Mouse (Mus musculus) hindbrain, embryonic 16.5 days (tissue): Measurements from ENCODE around the gene Hadh. TPM values are rescaled to one million over a fixed set of nuclear protein-coding genes. Genes with fewer than 3 reads are reported as not detected.
A peak's percentile ranks its signal among the peaks of the same experiment; 100 is the strongest.

Experiments used
- ATAC-seq: fragments of 200-750 bp; cut with Nextera tagmentation; 2 replicates; pipeline ENCODE4 v1.8.0; 2017; ENCODE audit warnings: moderate TSS enrichment, moderate library complexity
- H3K27ac ChIP-seq: fragments of 300-500 bp; sonication (generic); 2 replicates; pipeline ENCODE4 v1.5.1; 2014; ENCODE audit warnings: low read depth, mild to moderate bottlenecking, control low read depth, low read length, moderate library complexity
- H3K27me3 ChIP-seq: fragments of 300-500 bp; sonication (generic); replicated peaks from 2 replicates; pipeline ENCODE4 v1.6.1; 2014; ENCODE audit warnings: low read length; ENCODE audit not compliant: control insufficient read depth, insufficient read depth
- H3K36me3 ChIP-seq: fragments of 300-500 bp; sonication (generic); 2 replicates; pipeline ENCODE4 v1.6.1; 2014; ENCODE audit warnings: mild to moderate bottlenecking, low read length, moderate library complexity, mixed read lengths; ENCODE audit not compliant: control insufficient read depth, insufficient read depth
- H3K4me1 ChIP-seq: fragments of 300-500 bp; sonication (generic); 2 replicates; pipeline ENCODE4 v1.6.1; 2014; ENCODE audit warnings: low read depth, low read length; ENCODE audit not compliant: control insufficient read depth, insufficient read depth
- H3K4me2 ChIP-seq: fragments of 300-500 bp; sonication (generic); 2 replicates; pipeline ENCODE4 v1.6.1; 2014; ENCODE audit warnings: mild to moderate bottlenecking, low read length, control low read depth, moderate library complexity
- H3K4me3 ChIP-seq: fragments of 300-500 bp; sonication (generic); 2 replicates; pipeline ENCODE4 v1.5.1; 2014; ENCODE audit warnings: mild to moderate bottlenecking, low read length, control low read depth, moderate library complexity
- H3K9ac ChIP-seq: fragments of 300-500 bp; sonication (generic); 2 replicates; pipeline ENCODE4 v1.6.1; 2014; ENCODE audit warnings: low read depth, mild to moderate bottlenecking, control low read depth, low read length, moderate library complexity
- H3K9me3 ChIP-seq: fragments of 300-500 bp; sonication (generic); 2 replicates; pipeline ENCODE4 v1.6.1; 2014; ENCODE audit warnings: mild to moderate bottlenecking, low read length, moderate library complexity; ENCODE audit not compliant: control insufficient read depth
- WGBS: fragments of 180-500 bp; shearing (Covaris S2); extraction: QIAGEN DNeasy Blood & Tissue Kit; methylation state at CpG from one replicate; pipeline ENCODE4 v1.1.7; 2014; 5-methylcytosine and 5-hydroxymethylcytosine counted together
- polyA plus RNA-seq: library from polyadenylated mRNA; unstranded; fragments of >200 nt; fragmentation: Nextera tagmentation; extraction: Ambion mirVana; gene quantifications from 2 replicates; pipeline ENCODE4 v1.2.1, GENCODE M21; 2015

Gene Hadh
- polyA plus RNA-seq, 1 experiment from 2014 or later, result 26.1 TPM

DNA sequence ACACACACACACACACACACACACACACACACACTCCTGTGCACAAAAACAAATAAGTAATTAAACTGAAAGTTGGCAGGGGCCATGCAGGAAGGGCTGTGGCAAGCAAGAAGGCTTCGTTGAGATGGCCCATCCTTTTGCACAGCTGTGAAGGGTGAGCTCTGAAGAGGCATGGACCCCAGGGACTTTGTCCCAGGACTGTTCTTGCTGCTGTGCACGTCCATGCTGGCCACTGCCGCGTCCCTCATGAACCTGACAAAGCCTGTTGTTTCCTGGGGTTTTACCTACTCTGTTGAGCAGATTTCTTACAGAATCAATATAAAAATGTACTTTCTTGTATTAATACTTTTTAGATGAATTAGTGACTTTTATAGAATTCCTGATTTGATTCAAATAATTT lies 20.0 kb upstream of the Hadh start:
- Histone ChIP-seq H3K36me3 (peaks cover 6% of the 10 kb centered on the region; the same call in 1 of the 2 replicates), H3K9me3 (no peaks in the 10 kb centered on the region), H3K9ac (no peak overlapping the region), H3K4me1 (no peaks in the 10 kb centered on the region), H3K27me3 (no peaks in the 10 kb centered on the region), H3K4me2 (no peak overlapping the region), H3K4me3 (no peak overlapping the region), H3K27ac (no peak overlapping the region)
- ATAC-seq, result no peak
- WGBS, result 92% methylated on average over 4 of the region's 4 CpGs

DNA sequence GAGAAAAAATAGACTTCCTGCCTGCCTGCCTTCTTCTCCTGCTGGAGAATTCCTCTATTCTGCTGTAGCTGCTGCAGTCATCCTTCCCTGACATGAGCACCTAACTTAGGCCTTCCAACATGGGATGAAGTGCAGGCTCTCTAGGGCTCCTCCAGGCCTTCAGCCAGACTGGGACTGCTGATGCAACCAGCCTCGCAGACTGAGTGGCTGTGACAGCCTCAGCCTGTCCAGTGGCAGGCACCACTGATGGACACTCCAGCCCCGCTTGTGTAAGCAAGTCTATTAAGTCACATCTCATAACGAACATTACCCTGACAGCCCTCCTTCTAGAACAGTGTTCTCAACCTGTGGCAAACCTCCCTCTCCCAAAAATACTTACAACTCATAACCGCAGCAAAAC lies 2.2 kb upstream of the Hadh start:
- Histone ChIP-seq H3K4me2 (no peak overlapping the region), H3K36me3 (no peaks in the 10 kb centered on the region), H3K9ac (no peak overlapping the region), H3K27me3 (no peaks in the 10 kb centered on the region), H3K4me1 (peaks cover 10% of the 10 kb centered on the region), H3K4me3 (no peak overlapping the region), H3K9me3 (no peaks in the 10 kb centered on the region), H3K27ac (no peak overlapping the region)
- WGBS, result 94% methylated on average over 4 of the region's 4 CpGs
- no peak for ATAC-seq

DNA sequence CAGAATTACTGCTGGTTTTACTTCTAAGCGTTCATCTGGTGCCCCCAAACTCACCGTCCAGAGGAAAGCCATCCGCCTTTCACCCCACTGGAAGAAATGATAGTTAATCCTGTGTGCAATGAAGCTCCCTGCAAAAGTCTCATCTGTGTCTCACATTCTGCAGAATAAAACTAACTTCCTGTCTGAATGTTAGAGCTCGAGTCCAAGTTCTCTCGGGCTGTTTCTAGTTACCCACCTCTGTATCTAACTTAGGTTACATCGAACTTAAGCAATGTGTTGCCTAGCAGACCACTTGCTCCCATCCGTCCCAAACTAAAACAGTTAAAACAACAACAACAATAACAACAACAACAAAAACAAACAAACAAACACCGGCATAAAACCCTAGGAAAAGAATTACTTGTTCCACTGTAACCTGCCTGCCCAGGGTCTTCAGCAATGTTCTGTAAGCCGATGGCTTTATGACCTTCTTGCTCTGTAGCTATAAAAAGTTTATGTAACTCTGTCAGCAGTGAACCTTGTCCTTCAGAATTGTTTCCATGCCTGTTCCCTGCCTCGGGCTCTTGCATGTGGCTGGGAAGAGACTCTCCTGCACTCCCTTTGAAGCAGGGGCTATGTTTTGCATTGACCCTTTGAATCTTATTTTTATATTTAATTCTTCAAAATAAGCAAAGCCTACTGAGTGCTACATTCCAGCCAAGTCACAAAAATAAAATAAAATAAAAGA lies 636 bp upstream of the Hadh start:
- Histone ChIP-seq H3K27ac (no peak overlapping the region), H3K9me3 (no peaks in the 10 kb centered on the region), H3K36me3 (no peaks in the 10 kb centered on the region), H3K27me3 (no peaks in the 10 kb centered on the region), H3K4me2 (peak overlapping the region; percentile 87), H3K4me1 (peaks cover 10% of the 10 kb centered on the region), H3K9ac (peak overlapping the region; percentile 56), H3K4me3 (peak overlapping the region; percentile 57)
- no peak for ATAC-seq
- WGBS, result 64% methylated on average over 10 of the region's 10 CpGs

DNA sequence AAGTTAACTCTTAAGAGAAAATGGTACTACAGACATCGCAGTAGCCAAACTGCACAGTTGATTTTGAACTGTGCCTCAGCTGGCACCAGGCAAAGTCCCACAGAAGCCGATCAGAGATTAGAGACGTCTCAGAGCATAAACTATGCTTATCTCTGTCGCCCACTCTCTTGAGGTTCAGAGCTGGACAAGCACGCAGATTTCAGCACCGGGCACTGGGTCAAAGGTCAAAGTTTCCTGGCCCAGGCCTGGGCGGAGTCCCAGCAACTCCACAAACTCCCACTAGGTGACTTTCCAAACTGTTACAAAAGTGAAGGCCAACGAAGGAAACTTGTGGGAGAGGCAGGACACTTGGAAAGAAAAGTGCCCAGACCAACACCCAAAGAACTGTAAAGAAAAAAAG lies 744 bp downstream of the Hadh start:
- Histone ChIP-seq H3K9ac (peak overlapping the region; percentile 56; the same call in 1 of the 2 replicates), H3K9me3 (no peaks in the 10 kb centered on the region), H3K27ac (no peak overlapping the region), H3K4me3 (peak overlapping the region; percentile 57), H3K27me3 (no peaks in the 10 kb centered on the region), H3K36me3 (no peaks in the 10 kb centered on the region), H3K4me1 (peaks cover 10% of the 10 kb centered on the region), H3K4me2 (peak overlapping the region; percentile 87)
- ATAC-seq, result no peak
- 10% methylated on average over 8 of the region's 8 CpGs for WGBS

DNA sequence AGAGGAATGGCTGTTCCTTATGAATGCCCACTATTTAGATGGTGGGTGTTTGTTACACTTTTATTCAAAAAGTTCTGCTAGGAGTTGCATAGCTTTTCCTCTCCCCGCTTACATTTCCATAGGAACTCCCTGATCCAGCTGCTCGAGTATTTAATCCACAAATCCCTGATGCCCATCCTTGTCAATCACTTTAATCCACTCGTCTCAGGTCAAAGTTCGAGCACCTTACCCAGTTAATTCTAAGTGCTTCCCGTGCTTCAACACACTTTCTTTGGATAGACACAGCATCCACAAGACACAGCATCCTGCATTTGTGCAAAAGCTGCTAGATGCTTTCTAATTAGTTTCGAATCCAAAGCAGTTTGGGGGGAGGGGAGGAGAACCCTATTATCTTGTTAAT lies 1.5 kb downstream of the Hadh start:
- H3K27ac ChIP-seq, result no peak overlapping the region
- H3K27me3 ChIP-seq, result no peaks in the 10 kb centered on the region
- no peak overlapping the region for H3K4me3 ChIP-seq
- no peaks in the 10 kb centered on the region for H3K9me3 ChIP-seq
- no peaks in the 10 kb centered on the region for H3K36me3 ChIP-seq
- H3K9ac ChIP-seq, result no peak overlapping the region
- peaks cover 10% of the 10 kb centered on the region for H3K4me1 ChIP-seq
- no peak for ATAC-seq
- WGBS, result 42% methylated on average over 6 of the region's 6 CpGs
- H3K4me2 ChIP-seq, result no peak overlapping the region

DNA sequence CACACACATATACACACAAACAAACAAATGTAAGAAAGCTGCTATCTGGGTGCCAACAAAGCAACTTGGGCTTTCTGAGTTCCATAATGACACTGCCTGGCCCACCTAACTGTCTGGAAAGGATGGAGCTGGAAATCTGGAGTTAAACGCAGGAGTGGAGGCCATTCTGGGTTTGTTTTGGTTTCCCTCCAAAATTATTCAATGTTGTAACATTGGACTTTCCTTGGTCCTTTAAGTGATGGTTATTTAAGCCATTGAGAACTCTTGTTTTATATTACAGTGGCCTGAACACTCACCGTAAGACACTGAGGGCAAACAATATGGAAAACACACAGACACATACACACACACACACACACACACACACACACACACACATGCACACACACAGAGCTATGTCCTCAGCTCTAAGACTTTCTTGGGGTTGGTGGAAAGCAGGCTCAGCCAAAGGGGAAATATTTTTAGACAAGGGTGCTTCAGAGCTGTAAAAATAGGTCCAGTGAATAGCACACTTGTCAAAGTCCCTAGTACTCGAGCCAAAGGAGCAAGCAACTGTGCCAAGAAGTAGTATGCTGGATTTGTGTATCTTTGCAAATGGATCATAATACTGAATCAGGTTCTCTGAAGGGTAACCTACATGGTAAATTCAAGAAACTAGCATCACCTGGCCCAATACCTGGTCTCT lies 5.4 kb downstream of the Hadh start:
- Histone ChIP-seq H3K4me1 (peaks cover 8% of the 10 kb centered on the region), H3K4me3 (no peak overlapping the region), H3K36me3 (no peaks in the 10 kb centered on the region), H3K9me3 (no peaks in the 10 kb centered on the region), H3K9ac (no peak overlapping the region), H3K27me3 (no peaks in the 10 kb centered on the region), H3K27ac (no peak overlapping the region), H3K4me2 (no peak overlapping the region)
- no peak for ATAC-seq
- WGBS, result 88% methylated on average over 3 of the region's 3 CpGs

DNA sequence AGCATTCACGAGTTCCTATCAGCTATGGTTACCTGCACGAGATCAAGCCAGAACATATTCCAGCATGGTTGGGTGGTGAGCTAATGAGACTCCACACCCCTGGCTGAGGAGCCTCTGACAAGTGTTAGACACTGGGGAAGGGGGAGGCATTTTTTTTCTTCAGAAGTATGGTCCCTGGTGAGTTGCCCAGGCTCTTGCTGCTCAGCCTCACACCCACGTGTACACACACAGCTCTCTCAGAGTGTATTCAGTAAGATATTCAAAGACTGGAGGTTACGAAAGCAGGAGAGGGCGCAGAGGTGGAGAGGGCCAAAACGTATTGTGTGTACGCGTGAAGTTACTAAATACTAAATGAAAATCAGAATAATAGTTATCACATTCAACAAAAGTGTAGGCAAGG lies 6.4 kb downstream of the Hadh start:
- no peak for ATAC-seq
- 92% methylated on average over 8 of the region's 8 CpGs for WGBS

DNA sequence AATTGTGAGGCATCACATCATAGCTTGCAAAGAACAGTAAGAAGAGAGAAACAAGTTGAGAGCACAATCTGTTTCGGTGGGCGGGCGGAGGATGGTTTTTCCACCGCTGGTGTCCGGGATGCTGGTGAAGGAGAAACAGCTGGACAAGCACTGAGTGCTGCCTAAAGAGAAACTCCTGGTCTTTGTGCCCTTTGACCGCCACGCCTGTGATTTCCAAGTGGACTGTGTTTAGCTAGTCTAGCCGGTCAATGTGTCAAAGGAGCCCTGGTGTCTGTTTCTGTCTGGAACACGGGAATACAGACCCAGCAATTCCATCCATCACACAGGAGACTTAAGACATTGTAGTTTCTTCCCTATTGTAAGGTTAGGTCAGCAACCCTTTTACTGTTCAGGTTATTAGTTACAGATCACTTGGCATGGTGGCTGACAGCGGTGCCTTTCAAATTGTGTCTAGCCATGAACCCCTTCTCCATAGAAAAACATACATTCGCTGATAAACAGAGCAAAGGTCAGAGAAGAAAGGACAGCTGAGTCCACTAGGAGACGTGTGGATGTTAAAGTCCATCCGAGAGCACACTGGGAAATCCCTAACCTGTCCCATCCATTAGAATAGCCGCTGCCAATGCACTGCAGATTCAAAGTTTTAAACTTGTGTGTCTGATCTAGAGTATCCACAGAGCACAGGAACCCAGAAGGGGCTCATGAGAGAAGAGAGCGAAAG lies 8.0 kb downstream of the Hadh start:
- no peak overlapping the region for H3K9ac ChIP-seq
- H3K27me3 ChIP-seq, result no peaks in the 10 kb centered on the region
- H3K4me3 ChIP-seq, result no peak overlapping the region
- H3K4me1 ChIP-seq, result no peaks in the 10 kb centered on the region
- H3K4me2 ChIP-seq, result no peak overlapping the region
- no peak overlapping the region for H3K27ac ChIP-seq
- ATAC-seq, result no peak
- no peaks in the 10 kb centered on the region for H3K36me3 ChIP-seq
- H3K9me3 ChIP-seq, result 0 out of 2 replicates have a peak, but pooled peaks cover 2% of the 10 kb centered on the region
- 46% methylated on average over 15 of the region's 15 CpGs for WGBS

More for the DNA sequence above, 6.4 kb downstream of the Hadh start:
- Histone ChIP-seq H3K9me3 (0 out of 2 replicates have a peak, but pooled peaks cover 2% of the 10 kb centered on the region), H3K4me1 (no peaks in the 10 kb centered on the region; the same call in 1 of the 2 replicates), H3K27ac (no peak overlapping the region), H3K4me3 (no peak overlapping the region), H3K27me3 (no peaks in the 10 kb centered on the region), H3K4me2 (no peak overlapping the region), H3K9ac (no peak overlapping the region), H3K36me3 (no peaks in the 10 kb centered on the region)

DNA sequence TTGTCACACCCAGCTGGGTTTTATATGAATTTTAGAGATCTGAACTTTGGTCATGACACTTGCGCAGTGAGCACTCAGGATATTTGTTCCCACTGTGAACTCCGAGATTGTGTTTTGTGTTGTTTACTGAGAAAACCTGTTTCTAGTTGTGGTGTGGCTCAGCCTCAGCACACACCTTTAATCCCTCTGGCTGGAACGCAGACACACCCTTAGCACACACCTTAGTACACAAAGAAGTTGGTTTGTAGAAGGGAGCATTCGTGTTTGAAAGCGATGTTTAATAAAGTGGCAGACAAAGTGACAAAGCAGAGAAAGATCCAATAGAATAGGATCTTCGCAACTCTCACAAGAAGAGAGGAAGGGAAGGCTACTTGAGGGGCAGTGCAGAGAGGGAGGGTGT lies 11.5 kb downstream of the Hadh start:
- no peak for ATAC-seq
- WGBS, result 97% methylated on average over 6 of the region's 6 CpGs

More for the DNA sequence above, 11.5 kb downstream of the Hadh start:
- Histone ChIP-seq H3K27me3 (no peaks in the 10 kb centered on the region), H3K9ac (no peak overlapping the region), H3K4me1 (no peaks in the 10 kb centered on the region), H3K36me3 (no peaks in the 10 kb centered on the region), H3K9me3 (0 out of 2 replicates have a peak, but pooled peaks cover 2% of the 10 kb centered on the region), H3K4me3 (no peak overlapping the region), H3K27ac (no peak overlapping the region), H3K4me2 (no peak overlapping the region)
